Mouse (Mus musculus): ENCODE results near the gene Zfp800. TPM values are rescaled to one million over a fixed set of nuclear protein-coding genes. Genes with fewer than 3 reads are reported as not detected.
A peak's percentile ranks its signal among the peaks of the same experiment; 100 is the strongest.

Gene Zfp800
- total RNA-seq, 2 experiments from 2014 or later: 5.1 to 5.5 TPM

GRCm38 (mm10) chr6:28315208-28315607 is 82.6 kb downstream of the Zfp800 start:
- DNase-seq: no peak

- no peak for DNase-seq
Measured at GRCm38 (mm10) chr6:28312067-28312466, 85.7 kb downstream of the Zfp800 start.

DNA sequence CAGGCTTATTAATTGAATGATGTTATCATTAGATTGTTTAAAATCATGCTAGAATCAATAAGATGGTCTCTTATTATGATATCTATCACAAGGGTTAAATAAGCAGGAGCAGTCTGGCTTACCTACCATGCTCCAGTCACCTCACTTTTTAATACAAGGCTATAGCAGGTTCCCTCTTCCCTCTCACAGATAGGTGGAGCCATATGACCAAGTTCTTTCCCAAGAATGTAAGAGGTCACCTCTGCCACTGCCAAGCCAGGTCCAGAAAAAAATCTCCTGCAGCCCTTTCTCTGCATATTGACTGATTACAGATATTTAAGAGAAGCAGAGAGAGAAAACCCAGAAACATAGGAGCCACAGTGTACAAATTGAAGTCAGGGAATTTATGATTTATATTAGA is 88.1 kb downstream of the Zfp800 start:
- DNase-seq: no peak

GRCm38 (mm10) chr6:28308929-28309328 is 88.9 kb downstream of the Zfp800 start:
- no peak for DNase-seq

GRCm38 (mm10) chr6:28306702-28307101 is 91.1 kb downstream of the Zfp800 start:
- DNase-seq: no peak

DNA sequence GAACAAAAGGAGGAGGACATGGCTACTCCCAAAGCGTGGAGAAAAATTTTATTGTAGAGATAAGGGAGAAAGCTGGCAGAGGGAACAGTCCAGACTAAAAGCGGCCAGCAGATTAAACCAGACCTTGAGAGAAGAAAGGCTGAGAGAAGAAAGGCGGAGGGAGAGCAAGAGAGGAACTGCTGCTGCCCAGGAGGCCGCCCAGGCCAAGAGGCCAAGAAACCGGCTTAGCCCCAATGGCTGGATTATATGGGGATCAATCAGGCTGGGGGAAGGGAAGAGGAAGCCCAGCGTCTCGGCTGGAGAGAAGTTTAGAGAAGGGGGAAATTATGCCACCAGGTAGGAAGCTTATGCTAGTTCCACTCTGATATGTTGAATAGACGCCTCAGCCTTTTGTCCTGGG is 101.5 kb downstream of the Zfp800 start:
- no peak for DNase-seq

DNA sequence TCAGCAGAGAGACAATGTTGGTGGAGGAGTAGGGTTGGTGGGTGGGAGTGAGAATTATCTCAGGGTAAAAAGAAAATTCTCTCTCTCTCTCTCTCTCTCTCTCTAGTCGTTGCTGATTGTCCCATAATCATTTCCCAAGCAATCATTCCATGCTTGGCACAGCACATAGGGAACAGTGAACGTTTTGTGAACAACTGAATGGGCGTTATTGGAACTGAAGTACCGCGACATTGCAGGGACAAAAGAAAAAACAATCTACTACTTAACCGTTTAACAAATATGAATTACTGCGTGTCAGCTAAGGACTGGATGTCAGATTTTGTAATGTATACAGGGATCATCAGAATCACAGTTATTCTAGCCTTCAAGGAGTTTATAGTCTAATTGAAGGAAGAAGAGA is 102.2 kb downstream of the Zfp800 start:
- no peak for DNase-seq

- DNase-seq: no peak
Measured at GRCm38 (mm10) chr6:28292810-28293209, 105.0 kb downstream of the Zfp800 start.

DNA sequence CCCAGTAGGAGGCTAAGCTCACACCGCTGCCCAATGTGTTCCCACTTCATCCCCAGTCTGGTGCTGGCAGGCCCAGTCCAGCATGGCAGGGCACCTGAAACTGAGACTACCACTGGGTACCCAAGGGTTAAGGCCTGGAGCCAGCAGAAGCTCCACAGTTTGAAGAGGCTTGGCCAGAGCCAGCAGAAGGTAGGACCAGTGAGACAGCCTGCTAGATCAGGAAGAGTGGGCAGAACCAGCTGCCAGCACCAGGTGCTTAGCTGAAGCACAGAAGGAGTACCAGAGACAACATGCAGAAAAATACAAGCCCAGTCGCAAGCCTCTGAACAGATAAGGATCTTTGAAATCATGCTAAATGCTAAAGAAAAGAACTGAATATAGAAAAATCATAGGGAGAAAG is 117.9 kb downstream of the Zfp800 start:
- no peak for DNase-seq

DNA sequence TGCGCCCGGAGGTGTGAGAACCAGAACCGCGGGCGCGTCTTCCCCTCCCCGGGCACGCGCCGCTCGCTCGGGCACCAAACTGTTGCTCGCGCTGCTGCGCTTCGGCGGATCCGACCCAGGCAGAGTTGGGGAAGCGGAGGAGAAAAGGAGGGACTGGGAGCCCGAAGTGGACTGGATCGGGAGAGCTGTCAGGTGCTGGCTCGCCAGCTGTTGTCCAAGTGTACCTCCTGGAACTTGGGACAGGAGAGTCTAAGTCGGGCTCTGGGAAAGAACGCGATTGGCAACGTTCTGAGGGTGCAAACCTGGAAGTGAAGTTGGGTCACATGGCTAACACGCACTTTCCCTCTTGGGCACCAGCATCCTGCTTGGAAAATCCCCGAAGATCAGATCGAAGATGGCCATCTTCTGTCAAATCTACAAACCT is 135.6 kb downstream of the Zfp800 start:
- DNase-seq: no peak

DNA sequence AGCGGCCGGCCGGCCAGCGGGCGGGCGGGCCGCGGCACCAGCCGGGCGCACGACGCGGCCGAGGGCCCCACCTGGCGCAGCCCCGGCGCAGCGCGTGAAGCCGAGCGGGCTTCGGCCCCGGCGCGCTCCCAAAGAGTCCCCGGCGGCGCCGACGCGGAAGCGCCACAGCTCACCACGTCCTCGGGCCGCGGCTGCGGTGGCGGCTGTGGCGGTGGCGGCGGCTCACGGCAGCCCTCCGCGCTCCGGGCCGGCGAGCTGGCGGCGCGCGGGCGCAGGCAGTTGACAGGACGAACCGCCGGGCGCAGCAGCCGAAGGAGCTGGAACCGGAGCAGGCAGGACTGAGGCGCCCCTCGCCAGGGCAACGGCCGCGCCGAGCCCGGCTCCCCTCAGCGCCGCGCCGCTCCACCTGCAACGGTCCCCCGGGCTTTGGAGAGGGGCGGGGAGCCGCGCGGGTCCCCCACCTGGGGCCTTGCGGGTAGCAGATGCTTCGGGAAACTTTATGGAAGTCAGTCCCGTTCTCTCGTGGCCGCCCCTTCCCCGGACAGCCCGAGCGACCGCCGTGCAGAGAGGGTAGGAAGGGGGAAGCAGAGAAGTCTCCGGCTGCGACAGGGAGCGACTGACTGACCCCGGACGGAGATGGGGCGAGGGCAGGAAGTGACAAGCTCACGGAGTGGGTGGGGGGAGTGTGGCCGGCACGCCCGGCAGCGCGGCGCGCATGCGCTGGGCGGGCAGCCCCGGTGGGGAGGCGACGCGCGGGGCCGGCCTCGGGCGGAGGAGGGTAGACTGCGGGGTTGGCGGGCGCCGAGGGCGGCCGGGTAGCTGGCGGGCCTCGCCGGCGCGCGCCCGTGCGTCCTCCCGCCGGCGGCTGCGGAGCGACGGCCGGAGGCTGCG is 136.3 kb downstream of the Zfp800 start:
- DNase-seq: peak; percentile 93

DNA sequence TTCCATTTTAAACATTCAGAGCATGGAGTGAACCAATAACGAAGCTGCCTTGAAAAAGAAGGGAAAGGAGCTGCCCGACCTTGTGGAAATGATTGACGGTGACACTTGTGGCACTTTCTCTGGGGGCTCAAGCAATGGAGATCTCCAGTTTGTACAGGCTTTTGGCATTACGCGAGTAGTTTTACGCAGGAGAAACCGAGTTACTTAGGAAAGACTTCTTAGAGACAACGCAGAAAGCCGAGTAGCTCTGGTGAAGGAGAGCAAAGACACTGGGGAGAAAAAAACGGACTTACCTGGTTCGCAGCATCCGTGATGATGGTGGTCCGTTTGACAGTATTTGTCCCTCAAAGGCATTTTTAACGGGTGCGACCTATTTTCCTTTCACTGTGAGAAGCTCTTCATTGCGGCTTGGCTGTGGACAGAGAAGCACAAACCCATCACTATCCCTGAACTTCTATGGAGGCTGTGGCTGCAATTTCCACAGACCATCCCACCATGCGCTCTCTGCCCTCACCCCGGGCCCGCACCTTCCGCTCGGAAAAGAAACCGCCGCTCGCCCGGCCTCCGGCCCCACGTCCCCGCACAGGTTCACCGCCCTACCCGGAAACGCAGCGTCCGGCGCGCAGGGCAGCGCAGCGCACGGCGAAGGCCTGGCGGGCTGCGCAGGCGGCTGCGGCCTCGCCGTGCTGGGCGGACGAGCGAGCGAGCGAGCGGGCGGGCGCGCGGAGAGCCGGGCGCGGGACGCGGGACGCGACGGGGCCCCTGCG is 137.2 kb downstream of the Zfp800 start:
- peak; percentile 13 for DNase-seq

GRCm38 (mm10) chr6:28259750-28260149 is 138.1 kb downstream of the Zfp800 start:
- no peak for DNase-seq

DNA sequence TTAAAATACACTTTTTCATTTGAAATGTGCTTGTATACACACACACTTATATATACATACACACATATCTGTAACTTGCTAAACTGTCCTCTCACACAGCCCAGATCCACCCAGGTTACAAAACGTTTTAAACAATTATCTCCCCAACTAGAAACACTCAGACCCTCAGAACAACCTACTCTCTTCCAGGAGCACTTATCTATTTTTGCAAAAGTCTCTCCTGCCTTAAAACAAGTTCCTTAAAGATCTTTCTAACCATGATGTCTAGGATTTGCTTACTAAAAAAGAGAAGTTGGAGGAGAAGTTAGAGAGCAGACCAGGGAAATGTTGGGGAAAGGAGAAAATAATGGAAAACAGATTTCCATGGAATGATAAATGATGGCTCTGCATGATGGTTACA is 139.4 kb downstream of the Zfp800 start:
- DNase-seq: no peak

GRCm38 (mm10) chr6:28257772-28258171 is 140.0 kb downstream of the Zfp800 start:
- no peak for DNase-seq

GRCm38 (mm10) chr6:28252790-28253189 is 145.0 kb downstream of the Zfp800 start:
- no peak for DNase-seq

GRCm38 (mm10) chr6:28248211-28248610 is 149.6 kb downstream of the Zfp800 start:
- no peak for DNase-seq

DNA sequence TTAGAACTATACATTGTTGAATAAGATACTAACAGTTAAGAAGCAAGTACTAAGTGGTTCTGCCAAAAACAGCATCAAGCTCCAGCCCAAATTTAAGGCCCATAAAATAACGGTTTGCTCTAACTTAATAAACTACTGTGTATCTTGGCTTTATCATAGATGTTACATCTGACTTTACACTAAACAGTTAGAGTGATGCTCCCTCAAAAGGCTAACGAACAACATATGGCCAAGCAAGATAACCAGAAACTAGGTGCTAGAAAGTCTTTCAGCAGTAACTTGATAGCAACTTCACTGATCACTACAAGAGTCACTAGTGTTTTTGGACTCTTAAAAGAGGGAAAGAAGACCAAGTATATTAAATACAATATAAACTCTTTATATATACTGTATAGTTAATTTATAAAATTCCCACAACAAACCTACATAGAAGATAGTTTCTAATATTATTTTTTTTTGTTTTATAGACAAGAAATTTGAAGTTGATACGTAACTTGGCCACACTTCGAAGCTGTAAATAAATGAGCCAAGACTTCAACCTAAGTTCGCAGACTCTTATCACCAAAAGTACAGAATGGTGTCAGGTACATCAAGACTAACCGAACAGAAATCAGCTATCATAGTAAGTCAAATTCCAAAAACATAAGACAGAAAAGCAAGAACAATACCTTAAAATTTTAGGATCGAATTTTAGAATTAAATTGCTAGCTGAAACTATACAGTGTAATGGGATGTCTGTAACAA is 165.0 kb downstream of the Zfp800 start:
- DNase-seq: no peak

DNA sequence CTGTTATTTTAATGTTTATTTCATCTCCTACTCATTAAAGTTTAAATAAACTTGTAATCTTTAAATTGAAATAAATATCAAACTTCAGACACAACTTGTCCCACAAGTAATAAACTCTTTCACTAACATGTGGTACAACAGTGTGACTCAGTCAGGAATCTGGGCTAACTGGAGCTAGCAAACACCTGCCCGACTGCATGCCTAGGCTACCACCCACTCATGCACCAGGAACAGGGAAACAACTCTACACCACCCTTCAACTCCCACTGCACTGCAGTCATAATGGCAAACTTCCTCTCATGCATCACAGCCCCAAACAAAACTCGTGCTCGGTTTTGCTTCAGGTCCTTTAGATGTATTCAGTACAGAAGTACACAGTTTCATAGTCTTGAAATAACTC is 169.7 kb downstream of the Zfp800 start:
- no peak for DNase-seq

- no peak for DNase-seq
Measured at GRCm38 (mm10) chr6:28221017-28221416, 176.8 kb downstream of the Zfp800 start.

DNA sequence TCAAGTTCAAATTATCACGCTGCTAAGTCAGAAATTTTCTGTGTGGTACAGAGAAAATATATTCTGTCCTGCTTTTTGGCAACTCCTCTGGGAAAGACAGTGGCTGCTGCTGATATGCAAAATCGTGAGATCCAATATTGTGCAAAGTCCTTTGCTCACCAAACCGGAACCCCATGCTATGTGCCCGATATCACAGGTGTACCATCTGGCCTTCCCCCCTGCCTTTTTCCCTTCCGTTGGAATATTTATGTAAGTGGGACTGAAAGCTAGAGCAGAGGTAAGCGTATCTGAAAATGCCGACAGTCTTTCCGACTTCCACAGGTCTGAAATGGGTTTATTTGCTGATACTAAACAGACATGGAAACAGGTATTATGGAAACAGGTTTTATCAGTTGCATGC is 179.4 kb downstream of the Zfp800 start:
- no peak for DNase-seq

DNA sequence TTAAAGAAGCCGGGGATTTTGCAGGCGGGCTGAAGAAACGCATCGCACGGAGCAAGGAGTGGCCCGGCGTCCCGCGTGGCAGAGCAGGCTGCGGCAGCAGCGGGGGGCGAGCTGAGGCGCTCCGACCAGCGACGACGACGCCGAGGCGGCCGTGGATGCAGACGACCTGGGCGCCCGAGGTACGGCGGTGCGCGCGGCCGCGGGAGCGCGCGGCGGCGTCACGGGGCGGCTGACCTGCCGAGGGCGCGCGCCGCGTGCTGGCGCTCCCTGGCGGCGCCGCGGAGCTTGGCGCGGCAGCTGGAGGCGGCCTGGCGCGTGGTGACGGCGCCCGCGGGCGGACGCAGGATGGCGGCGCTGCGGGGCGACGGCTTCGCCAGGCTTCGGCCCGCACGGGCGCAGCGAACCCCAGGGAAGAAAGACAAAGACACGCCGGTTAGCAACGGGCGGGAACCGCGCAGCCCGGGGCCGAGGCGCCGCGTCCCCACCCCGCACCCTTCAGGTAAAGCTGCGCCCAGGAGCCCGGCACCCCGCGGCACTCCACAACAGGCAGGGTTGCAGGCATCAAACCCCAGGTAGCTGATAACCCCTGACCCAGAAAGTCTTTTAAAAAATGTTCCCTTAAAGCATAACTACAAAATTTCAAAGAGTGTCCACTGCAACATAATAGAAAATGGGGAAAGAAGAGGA is 182.4 kb downstream of the Zfp800 start:
- DNase-seq: peak; percentile 62

All from gastrocnemius, postnatal 25 days (tissue).